Mouse (Mus musculus) activated CD4-positive, CD25-positive, alpha-beta regulatory T cell, adult 4 months (primary cell): ENCODE measurements around the gene 6030452D12Rik. TPM values are rescaled to one million over a fixed set of nuclear protein-coding genes. Genes with fewer than 3 reads are reported as not detected.

Experiments used
- ATAC-seq: one replicate; pipeline ENCODE4 v1.8.0; 2017
- polyA plus RNA-seq, 2 experiments: library from polyadenylated mRNA; unstranded; fragments of 100-300 nt; shearing (Covaris generic); gene quantifications; one replicate each; pipeline ENCODE4 v1.2.1; 2017

The 6030452D12Rik gene
- polyA plus RNA-seq, 2 experiments from 2014 or later: not detected

- ATAC-seq: no peak
These were observed 18.4 kb downstream of the 6030452D12Rik start for GRCm38 (mm10) chr8:106518763-106519162.

- no peak for ATAC-seq
These were observed 20.3 kb downstream of the 6030452D12Rik start for GRCm38 (mm10) chr8:106520578-106520977.

DNA sequence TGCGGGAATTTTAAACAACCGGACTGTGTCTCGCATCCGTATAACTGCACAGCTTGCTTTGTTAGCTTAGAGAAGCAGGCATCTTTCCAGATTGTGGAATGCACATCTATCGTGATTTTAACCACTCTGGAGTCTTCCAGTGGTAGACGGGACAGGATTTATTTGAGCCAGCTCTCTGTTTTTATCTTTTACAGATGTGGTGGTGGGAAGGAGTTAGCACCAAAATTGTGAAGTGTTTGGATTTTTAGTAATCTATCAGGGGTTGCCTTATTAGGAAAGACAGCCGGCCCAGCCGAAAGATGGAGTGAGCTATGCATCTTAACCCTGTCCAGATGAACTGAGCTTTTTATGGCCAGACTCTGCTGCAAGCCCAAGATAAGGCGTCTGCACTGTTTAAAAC, 21.5 kb downstream of the 6030452D12Rik start:
- ATAC-seq: no peak

GRCm38 (mm10) chr8:106526725-106527124, 26.4 kb downstream of the 6030452D12Rik start:
- ATAC-seq: no peak

DNA sequence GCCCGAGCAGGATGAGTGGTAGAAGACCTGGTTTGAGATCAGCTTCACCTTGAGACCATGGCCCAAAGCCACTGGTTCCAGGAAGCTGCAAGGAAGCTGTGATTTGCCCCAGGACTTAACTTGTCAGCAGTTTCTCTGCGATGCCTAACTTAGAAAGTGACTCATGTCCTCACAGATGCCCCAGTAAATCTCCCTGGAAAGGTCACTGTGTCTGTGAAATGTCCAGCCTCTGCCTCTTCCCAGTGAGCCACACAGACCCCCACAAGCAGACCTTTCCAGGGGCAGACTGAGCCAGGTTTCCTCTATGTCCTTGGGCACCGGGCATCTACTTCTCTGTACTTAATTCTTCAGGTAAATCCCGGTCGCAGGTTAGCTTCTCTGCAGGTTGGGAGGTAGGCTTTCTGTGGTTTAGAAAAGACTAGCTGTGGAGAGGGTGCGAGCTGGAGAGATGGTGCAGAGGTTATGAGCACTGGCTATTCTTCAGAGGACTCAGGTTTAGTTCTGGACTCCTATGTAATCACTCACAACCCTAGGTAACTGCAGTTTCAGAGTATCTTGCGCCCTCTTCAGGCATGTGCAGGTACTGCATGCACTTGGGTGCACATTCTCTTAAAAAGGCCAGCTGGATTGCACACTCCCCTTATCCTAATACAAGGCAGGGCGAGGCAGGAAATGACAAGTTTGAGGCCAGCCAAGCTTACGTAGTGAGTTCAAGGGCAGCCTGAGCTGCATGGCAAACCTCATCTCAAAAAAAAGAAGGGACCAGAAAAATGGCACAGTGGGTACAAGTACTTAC, 27.1 kb downstream of the 6030452D12Rik start:
- ATAC-seq: no peak

DNA sequence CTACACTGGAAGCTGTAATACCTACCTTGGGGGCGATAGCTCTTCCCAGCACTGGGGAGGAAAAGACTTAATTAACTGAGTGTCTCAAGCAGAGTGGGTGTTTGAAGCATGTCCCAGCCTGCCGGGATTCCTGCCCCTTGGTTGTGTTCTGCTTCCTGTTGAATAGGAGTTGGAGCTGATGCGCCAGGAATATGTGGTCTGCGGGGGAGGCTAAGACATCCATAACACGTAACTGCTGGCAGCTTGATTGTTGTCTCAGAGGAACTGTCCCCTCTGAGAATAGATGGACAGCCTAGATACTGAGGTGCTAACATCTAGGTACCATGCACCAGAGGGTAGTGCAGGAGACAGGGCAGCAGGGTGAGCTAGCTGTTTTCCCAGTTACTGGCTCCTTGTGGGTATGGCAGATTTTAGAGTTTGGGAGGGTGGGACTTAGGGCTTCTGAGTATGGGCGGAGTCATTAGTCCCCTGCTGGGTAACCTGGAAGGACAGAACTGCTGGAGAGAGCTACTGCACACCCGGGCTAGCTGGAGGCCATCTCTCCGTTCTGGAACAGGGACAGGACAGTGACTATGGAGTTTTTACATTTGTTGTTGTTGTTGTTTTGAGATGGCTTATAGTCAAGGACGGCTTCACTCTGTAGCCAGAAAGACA, 28.4 kb downstream of the 6030452D12Rik start:
- no peak for ATAC-seq

DNA sequence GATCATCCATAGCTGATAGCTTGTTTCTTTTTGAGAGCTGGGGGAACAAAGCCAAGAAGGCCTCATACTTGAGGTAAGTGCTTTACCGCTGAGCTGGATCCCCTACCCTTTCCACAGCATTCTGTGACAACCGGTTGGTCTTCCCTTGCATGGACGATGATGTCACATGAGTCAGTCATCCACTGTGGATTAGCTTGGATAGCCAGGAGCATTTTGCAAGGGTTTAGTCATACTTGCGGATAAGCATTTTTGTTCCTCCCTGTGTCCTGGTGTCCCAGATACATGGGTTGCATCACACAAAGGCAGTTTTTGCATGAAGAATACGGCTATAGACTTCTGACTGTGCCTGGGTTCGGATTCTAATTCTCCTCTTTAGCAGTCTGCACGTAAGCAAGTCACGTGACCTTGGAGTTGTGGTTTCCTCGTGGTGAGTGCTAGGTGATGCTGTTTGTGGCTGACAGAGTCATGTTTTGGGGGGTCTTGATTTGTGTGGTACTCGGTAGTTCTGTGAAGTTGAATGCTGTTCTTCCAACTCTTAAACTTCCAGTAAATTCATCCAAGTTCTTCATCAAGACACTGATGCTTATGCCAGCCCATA, 29.7 kb downstream of the 6030452D12Rik start:
- no peak for ATAC-seq

- ATAC-seq: no peak
These were observed 30.2 kb downstream of the 6030452D12Rik start for GRCm38 (mm10) chr8:106530566-106530965.

- ATAC-seq: no peak
These were observed 33.4 kb downstream of the 6030452D12Rik start for GRCm38 (mm10) chr8:106533709-106534108.

DNA sequence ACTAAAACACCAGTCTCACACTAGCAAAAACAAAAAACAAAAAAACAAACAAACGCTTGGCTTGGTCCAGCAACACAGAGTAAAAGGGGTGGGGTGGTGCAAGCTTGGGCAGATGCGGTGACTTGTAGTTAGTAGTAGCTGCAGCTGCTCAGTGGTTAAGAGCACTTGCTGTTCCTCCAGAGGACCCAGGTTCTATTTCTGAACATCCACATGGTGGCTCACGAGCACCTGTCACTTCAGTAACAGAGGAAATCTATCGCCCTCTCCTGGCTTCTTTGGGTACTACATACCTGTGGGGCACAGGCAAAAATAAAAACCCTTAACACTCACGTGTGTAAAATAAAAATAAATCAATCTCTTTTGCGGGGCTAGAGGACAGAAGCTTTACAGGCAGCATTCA, 34.1 kb downstream of the 6030452D12Rik start:
- ATAC-seq: peak; percentile 49

DNA sequence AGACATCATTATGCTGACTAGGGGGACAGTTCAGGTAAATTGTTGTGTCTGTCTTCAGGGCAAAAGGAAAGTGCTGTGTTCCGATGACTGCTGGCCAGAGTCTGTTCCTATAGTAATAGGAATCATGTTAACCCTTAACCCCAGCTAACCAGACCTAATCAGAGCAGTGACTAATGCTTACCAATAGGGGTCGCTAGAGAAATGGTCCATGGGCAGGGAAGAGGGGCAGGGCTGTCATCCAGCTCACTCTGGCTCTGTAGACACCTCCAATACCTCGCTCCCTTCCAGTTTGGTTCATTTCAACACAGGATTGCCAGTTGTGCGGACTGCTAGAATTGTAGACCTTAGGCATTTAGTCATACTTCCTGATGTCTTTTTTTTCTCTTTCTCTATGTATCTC, 35.1 kb downstream of the 6030452D12Rik start:
- no peak for ATAC-seq

DNA sequence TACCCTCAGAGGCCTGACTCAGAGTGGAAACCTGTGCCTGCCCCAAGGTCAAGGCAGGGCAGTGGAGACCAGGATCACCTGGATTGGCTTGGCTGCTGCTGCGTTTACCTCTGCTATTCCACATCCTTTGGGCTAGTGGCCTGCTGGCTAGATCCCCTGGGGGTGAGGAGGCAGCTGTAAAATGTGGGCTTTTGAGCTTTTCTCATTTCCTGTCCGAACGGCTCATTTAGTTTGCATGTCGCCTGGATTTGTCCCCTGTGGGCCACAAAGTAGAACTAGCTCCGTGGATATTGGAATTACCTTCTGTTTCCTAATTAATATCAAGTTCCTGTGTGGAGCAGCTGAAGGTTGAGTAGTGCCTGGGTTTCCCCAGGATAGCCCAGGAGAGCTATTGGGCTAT, 38.9 kb downstream of the 6030452D12Rik start:
- no peak for ATAC-seq

DNA sequence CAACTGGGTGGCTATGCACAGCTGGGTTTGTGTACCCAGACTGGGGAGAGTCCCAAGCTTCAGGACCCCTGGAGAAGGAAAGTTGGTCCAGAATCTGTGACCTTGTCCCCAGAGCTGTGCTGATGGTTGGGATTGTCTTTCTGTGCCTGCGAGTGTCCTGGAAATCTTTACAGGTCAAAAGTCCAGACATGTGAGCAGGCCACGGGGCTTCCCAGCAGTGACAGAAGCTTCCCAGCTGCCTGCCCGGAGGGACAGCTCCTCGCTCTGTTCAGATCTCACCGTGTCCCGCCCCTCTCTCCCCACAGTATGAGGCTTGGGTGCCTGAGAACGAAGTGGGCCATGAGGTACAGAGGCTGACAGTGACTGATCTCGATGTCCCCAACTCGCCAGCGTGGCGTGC, 40.7 kb downstream of the 6030452D12Rik start:
- ATAC-seq: no peak

DNA sequence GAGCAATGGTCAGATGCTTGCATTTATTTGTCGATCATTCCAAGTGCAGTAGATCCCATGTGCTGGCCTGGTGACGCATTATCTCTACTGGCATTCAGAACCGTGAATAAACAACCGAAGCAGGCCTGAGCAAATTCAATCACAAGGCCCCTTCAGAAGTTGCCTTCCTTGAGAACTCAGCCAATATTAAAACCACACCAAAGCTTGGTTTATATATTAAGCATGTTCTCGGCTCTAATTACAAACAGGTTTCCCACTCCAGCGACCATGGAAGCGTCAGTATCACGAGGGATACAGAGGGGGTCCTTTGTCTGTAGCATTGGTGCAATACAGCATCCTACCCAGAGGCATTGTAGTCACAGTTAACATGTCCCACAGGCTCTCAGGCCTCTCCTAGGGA, 42.7 kb downstream of the 6030452D12Rik start:
- ATAC-seq: no peak

GRCm38 (mm10) chr8:106545149-106545548, 44.8 kb downstream of the 6030452D12Rik start:
- no peak for ATAC-seq

DNA sequence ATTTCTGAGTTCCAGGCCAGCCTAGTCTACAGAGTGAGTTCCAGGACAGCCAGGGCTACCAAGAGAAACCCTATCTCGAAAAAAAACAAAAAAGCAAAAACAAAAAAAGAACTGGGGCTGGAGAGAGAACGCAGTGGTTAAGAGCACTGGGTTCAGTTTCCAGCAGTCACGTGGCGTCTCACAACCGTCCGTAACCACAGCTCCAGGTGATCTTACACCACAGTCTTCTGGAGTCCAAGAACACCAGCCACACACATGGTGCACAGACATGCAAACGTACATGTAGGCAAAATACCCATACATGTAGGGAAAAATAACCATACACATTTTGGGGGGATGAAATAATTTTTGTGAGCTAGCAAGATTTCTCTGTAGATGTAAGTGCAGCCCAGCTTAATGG, 46.4 kb downstream of the 6030452D12Rik start:
- ATAC-seq: no peak

GRCm38 (mm10) chr8:106548366-106548936, 48.1 kb downstream of the 6030452D12Rik start:
- no peak for ATAC-seq

DNA sequence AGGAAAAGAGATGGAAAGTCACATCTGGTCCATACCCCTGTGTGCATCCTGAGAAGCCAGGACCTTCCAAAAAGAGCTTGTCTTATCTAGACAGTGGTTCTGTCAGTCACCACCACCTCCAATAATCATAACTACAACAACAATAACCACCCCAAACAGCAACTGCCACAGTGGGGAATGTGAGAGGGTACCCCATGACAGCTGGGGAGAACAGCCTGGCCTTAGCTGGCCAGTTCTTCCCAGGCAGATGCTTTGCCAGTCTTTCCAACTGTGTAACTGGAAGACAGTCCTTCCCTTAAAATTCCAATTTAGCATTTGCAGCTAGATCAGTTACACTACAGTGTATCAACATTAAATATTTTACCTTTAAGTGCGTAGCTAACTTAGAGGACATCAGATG, 50.6 kb downstream of the 6030452D12Rik start:
- no peak for ATAC-seq

- ATAC-seq: no peak
These were observed 53.7 kb downstream of the 6030452D12Rik start for GRCm38 (mm10) chr8:106554011-106554410.

DNA sequence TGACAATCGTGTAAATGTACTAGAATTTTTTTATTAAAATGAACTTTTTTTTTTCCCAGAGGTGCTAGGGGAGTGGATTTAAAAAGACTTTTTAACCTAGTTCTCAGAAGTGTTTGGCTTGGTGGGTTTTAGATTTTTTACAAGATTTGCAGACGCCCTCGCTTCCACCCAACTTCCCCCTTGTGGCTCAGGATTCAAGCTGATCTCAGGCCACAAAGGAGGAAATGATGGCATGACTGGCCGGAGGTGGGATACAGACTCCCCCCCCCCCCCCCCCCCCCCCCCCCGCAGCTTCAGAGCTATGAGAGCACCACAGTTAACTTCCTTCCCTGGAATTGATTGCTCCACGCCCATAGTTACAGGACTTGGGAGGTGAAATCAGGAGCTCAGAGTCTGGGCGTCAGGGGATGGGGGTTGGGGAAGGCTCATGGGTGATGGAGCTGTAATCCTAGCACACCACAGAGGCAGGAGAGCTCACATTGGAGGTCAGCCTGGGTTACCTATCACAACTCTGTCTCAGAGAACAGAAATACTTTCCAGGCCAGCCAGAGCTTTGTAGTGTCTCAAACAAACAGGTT, 55.8 kb downstream of the 6030452D12Rik start:
- ATAC-seq: no peak
